Mouse (Mus musculus) T-cell, adult 66 days (primary cell): ENCODE data around the gene Casc1. TPM values are rescaled to one million over a fixed set of nuclear protein-coding genes. Genes with fewer than 3 reads are reported as not detected.

Experiments used
- total RNA-seq, 2 experiments: library from RNA; stranded (reverse); gene quantifications; 3 replicates in 1 of 2; 4 replicates in 1 of 2; pipeline ENCODE4 v1.2.4; 2023

The Casc1 gene
- 1 to 10 TPM; 5.8 to 5.9 TPM for total RNA-seq

GRCm38 (mm10) chr6:145210816-145211338, at the start of gene Casc1, which contains the start of gene Etfrf1:
Casc1 (minus strand) TSS chr6:145211005.
Etfrf1 (plus strand) TSS chr6:145211134.

GRCm38 (mm10) chr6:145250185-145250791, 39.5 kb upstream of the Casc1 start, which contains the start of gene Kras:
Kras (minus strand) TSS chr6:145250239.

Other genes with a start within 250 kb of the Casc1 start
- 1 to 10 TPM; 2.7 to 3.4 TPM for gene Bcat1, start 134.8 kb downstream of the Casc1 start, total RNA-seq
- gene Lrmp, start 95.4 kb downstream of the Casc1 start, total RNA-seq = 10 to 100 TPM; 86.3 to 91.6 TPM
- gene Etfrf1, start 129 bp upstream of the Casc1 start, total RNA-seq = 10 to 100 TPM; 10.6 to 14.9 TPM
- gene Kras, start 39.2 kb upstream of the Casc1 start, total RNA-seq = 10 to 100 TPM; 81.8 to 98.1 TPM